Mouse (Mus musculus): ENCODE measurements around the gene Olfr643. TPM values are rescaled to one million over a fixed set of nuclear protein-coding genes. Genes with fewer than 3 reads are reported as not detected.

Gene Olfr643
- total RNA-seq (2021): not detected
- long read RNA-seq, experiment 1: 0 reads
- long read RNA-seq, experiment 2: 0 reads

DNA sequence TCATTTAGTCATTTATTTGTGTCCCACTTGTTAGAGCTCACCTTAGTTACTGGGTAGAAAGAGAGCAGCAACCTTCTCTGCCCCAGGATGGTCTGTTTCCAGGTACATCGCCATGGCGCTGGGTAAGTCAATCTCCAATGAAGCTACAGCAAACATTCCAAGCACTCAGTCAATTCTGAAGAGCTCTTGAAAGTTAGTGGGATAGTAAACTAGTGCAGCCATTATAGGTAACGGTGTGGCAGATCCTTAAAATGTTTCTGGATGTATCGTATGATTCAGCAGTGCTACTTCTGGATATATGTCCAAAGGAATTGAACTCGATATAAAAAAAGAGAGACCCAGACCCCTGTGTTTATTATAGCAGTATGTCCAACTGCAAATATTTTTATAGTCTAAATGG lies at the start of gene Olfr643:
Olfr643 (minus strand) TSS at position 101 of the 400 bp plus-strand sequence.
- DNase-seq: no peak
- intact Hi-C loops (cut with DNase I): no loop called here

DNA sequence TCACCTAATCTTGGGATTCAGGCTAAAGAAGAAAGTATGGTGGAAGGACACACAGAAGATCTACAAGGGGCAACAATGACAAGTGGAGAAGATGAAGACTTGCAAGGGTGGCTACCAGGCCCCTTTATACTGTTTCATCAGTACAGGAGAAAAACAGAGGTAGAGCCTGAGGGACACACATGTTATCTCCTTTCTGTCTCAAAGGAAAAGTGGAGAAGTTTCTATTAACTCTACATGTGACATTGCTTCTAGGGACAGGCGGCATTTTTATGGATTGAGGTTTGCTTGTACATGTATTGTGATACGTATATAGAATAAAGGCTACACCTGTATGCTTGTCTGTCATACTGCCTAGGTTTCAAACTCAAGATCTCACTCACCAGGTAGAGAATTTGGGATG lies 46.1 kb upstream of the Olfr643 start, which contains the start of gene Olfr648:
Olfr648 (minus strand) TSS at position 101 of the 400 bp plus-strand sequence.
- no peak for DNase-seq
- intact Hi-C loops (cut with DNase I): no loop called here

DNA sequence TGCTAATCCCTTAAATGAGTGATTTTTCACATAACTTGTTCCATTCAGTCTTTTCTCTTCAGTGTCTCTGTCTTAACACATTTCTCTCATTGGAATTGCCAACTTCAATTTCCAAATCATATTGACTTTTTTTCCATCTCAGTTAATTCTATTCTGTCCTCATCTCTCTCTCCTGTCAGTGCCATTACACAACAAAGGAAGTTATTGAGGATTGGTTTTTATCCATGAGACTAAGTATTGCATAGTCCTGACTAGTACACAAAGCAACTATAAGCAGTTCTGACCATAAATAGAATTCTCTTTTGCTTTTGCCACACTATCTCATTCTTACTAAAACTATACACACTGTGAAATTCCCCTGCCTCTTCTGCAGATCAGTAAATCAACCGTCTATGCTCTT lies 41.9 kb upstream of the Olfr643 start:
- DNase-seq: no peak
- intact Hi-C loops (cut with DNase I): no loop called here

DNA sequence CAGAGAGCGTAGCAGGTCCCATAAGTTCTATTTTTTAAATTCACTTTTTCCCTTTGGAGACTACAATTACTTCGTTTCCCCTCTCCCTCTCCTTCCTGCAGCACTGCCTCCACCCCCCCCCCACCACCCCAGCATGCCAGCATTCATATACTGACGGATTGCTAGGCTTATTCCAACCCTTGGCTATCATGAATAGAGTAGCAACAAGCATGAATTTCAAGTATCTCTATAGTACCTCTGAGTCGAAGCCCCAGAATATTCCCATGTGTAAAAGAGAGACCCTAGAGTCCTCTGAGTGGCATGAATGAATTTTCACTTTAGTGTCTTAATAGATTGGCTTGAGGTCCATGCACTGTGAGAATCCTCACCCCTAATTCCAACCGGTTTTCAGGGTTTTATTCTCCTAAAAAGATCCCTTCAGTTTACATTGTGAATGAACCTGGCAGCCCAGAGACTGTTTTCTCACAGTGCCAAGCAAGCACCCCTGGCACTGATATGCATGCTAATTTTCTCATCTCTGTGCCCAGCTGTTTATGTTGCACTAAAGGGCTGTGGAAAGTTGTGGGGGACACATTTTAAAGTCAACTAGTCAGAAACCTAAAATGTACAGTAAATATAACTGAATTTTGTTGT lies 41.3 kb upstream of the Olfr643 start:
- intact Hi-C loops (cut with DNase I): no loop called here
- no peak for DNase-seq

DNA sequence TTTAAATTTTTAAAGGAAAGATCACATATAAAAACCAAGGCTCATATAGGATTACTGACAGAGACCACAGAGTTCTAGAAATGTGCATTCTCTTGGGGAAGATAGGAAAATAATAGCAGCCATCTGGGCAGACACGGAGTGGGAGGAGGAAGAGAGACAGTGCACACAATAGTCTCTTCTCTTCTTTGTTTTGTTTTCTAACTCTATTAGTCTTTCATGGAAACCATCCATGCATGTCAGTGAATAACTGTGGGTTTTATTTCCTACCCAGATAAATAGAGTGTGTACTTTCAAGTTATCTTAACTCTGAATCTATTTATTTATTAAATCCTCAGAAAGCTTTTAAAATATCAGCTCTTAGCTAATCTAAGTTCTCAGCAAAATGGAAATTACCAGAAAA lies 37.9 kb upstream of the Olfr643 start:
- intact Hi-C loops (cut with DNase I): no loop called here
- DNase-seq: no peak

DNA sequence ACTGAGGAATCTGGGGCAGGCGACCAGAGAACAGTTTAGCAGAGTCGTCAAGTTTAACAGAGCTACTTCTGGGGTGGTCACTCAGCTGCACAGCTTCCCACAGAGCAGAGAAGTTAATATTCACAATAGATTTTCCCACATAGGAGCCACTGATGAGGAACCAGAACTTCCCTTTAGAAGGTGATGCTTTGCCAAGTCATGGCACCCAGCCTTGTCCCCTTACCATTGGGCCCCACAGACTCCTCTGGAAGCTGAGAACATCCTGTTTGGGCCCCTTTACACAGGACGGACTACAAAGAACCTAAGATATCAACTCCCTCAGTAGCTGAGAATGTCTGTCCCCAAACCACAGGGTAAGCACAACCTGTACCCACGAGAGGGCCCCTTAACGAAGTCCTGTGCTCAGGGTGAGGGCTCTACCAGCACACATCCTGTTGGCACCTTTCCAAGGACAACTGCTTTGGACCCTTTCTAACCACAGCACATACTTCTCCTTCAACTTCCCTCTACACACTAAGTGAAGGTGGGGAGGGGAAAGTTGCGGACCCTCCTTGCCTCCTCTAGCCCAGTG lies 32.5 kb upstream of the Olfr643 start:
- intact Hi-C loops (cut with DNase I): no loop called here
- no peak for DNase-seq

DNA sequence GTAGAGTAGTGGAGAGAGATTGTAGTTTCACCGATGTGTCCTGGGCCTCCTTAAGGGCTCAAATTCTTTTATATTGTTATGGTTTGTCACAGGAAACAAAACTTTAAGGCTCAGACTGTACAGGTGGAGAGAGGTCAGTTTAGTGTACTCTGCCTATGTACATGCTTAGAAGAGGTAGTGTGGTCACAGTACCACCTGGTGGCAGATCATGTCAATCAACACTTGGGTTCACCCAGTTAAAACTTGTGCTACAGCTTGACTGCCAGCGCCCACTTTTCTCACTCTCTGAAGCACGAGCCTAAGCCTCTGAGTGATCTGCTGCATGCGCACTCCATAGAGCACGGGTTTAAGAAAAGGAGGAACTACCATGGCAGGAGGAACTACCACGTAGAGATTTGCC lies 29.9 kb upstream of the Olfr643 start:
- no peak for DNase-seq
- intact Hi-C loops (cut with DNase I): no loop called here

DNA sequence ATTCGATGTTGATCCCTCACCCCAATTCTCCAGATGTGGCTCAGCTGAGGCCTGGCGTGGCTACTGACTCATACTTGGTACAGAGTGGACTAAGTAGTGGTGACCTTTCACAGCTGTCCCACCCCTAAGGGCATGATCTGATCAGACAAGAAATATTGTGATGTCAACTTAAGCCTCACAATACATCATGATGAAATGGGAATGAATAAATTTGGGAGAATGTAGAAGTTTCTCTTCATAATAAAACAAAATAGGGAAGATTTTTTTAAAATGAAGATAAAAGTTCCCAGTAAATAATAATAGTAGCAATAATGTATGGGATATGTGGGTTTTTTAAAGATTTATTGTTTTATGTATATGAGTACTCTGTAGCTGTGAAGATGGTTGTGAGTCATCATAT lies 13.3 kb upstream of the Olfr643 start, which contains the start of gene Ubqlnl:
Ubqlnl (minus strand) TSS at position 101 of the 400 bp plus-strand sequence.
- no peak for DNase-seq
- intact Hi-C loops (cut with DNase I): no loop called here

DNA sequence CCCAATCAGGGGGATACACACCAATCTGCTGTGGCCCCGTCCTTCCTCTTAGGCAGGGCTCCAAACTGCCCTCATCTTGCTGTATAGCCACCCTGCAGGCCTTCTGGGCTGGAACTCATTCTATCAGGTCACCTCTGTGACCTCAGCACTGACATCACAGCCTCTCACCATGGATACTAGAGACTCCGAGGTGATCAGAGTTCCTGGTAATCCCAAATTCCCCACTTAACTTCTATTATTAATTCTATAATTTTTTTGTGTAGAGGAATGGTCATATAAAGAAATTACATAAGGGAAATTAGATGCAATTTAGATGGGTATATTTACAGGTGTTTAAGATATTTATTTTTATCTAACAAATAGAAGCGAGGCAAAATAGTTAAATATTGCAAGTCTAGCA lies 6.0 kb upstream of the Olfr643 start, which contains the start of gene Ubqln3:
Ubqln3 (minus strand) TSS at position 101 of the 400 bp plus-strand sequence.
- intact Hi-C loops (cut with DNase I): no loop called here
- no peak for DNase-seq

DNA sequence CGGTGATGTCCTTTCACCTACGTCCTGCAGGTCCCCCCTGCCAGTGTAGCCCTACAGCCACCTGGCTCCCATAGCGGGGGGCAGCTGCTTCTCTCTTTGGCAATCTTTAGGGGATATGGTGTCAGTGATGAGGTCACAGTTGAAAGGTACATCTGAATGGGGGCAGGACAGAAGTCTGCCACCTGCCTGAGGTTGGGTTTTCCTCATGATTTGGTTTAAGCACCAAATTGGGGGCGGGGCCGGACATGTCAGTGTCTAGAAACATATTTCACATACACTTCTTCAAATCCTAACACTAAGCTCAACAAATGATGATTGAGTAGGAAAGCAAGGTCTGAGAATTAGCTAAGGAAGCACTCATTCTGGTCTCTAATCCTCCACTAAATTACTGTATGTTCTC lies 7.5 kb downstream of the Olfr643 start, which contains the start of gene Ubqln5:
Ubqln5 (minus strand) TSS at position 101 of the 400 bp plus-strand sequence.
- intact Hi-C loops (cut with DNase I): no loop called here
- DNase-seq: no peak

DNA sequence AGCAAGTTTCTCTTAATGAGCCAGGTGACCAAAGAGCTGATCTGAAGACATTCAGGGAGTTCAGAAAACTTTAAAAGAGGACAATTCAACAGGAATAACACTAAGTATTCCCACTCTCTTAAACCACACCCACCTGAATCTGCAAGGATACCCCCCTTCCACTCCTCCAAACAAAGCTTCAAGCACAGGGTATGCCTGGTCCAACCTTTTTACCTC lies 32.5 kb downstream of the Olfr643 start, which contains the start of gene Olfr646:
Olfr646 (plus strand) TSS at position 117 of the 216 bp plus-strand sequence.
- no peak for DNase-seq
- intact Hi-C loops (cut with DNase I): no loop called here

DNA sequence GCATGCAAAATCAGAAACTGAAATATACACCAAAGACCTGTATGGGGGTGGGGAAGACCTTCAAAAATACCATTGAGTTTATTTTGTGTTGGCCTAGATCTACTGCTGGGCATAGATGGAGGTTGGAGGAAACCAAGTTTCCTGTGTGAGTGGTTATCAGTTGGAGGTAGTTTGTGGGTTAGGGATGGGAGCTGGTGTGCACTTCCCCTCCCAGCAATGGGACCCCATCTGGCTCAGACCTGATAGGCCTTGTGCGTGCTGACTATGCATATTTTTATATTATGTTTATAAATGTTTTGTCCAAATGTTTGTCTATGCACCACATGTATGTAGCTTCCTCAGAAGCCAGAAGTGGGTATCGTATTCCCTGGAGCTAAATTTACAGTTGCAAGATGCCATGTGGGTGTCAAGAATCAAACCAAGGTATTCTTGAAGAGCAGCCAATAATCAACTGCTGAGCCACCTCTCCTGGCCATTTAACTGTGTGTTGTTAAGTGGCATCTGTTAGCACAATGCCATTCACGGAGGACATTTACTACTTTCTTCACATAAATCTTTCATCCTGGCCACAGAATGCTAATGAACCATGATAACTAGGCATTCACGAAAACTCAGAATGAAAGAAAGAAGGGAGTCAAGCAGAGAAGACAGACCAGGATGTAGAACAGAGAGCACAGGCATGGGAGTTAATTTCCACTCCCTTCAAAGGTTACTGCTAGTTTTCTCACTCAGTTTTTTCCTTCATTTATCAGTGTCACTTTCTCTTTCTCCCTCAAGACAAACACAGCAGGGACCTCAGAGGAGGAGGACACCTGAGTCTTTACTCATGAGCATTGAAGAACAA lies 33.1 kb downstream of the Olfr643 start:
- no peak for DNase-seq
- intact Hi-C loops (cut with DNase I): no loop called here

DNA sequence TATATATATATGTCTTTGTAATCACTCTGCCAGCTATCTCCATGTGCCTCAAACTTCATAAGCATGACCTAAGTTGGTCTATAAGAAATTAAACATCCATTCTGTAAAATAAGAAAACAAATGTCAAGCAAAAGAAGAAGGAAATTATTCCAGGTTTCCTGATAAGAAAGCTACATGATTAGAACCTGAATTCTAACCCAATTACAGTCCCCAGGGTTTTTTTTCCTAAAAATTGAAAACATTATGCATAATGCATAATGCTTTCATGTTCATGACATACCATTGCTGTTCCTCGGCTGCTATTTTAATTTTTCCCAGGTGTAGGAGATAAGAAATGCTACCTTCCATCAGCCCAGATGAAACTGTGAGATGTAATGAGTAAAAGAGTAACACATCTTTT lies 51.8 kb downstream of the Olfr643 start, which contains the start of gene Olfr645:
Olfr645 (minus strand) TSS at position 101 of the 400 bp plus-strand sequence.
- intact Hi-C loops (cut with DNase I): no loop called here
- no peak for DNase-seq

DNA sequence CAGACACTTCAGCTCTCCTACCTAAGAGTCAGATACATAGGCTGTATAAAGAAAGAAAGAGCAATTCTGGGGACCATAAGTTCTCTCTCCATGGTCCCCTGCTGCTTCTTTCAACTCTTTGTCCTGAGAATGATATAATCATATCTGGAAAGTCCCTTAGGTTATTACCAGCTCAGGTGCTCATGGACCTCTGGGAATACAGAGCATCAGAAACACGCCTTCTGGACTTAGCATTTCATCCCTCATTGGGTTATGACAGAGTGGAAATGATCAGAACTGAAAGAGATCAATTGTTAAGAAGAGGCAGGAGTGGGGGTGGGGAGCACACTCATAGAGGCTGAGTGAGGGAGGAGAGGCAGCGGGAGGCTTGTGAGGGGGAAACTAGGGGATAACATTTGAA lies 65.4 kb downstream of the Olfr643 start, which contains the start of gene Olfr644:
Olfr644 (minus strand) TSS at position 101 of the 400 bp plus-strand sequence.
- no peak for DNase-seq
- intact Hi-C loops (cut with DNase I): no loop called here

DNA sequence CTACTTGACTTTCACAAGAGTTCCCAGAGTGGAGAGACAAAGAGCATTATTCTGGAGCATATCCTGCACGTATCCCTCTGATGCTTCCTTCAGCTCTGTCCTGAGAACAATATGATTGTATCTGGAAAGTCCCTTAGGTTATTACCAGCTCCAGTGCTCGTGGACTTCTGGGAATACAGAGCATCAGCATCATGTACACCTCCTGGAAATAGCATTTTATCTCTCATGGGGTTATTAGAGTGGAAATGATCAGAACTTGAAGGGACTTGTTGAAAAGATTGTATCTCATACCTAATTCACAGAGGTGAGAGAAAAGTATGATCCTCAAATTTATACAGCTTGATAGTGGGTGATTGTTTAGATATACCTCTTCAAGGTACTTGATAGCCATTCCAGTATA lies 75.9 kb downstream of the Olfr643 start, which contains the start of gene 4930516K23Rik:
4930516K23Rik (minus strand) TSS at position 101 of the 400 bp plus-strand sequence.
- intact Hi-C loops (cut with DNase I): no loop called here
- DNase-seq: no peak

DNA sequence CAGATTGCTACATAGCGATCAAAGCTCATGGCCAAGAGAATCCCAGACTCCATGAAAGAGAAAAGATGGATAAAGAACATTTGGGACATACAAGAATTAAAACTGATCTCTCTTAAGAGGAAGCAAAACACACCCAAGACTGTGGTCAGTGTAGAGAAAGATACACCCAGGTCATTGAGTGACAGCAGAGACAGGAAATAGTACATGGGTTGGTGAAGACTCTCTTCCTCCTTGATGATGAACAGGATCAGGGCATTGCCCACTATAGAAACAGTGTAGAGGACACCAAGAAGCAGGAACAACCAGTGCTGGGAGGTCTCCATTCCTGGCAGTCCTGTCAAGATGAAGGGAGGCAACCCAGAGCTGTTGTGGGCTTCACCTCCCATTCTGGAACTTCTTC lies 78.0 kb downstream of the Olfr643 start:
- intact Hi-C loops (cut with DNase I): no loop called here
- no peak for DNase-seq

DNA sequence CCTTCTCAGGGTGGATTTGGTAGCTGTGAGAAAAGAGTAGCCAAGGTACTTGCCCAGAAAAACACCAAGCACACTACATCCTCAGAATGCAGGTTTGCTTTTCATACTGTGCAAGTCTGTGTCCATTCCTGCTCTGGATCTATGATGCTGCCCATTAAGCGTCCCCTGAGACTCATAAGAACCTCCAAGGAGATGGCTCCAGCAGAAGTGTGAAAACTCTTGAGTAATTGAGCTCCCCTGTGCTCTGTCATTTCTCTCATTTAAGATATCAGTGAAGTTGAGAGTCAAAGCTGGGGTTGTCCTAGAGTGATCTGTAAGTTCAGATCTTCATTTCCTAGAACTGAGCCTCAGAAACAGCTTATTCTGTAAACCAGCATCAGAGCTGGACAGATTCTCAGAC lies 84.6 kb downstream of the Olfr643 start, which contains the start of gene Olfr642:
Olfr642 (minus strand) TSS at position 101 of the 400 bp plus-strand sequence.
- no peak for DNase-seq
- intact Hi-C loops (cut with DNase I): no loop called here

DNA sequence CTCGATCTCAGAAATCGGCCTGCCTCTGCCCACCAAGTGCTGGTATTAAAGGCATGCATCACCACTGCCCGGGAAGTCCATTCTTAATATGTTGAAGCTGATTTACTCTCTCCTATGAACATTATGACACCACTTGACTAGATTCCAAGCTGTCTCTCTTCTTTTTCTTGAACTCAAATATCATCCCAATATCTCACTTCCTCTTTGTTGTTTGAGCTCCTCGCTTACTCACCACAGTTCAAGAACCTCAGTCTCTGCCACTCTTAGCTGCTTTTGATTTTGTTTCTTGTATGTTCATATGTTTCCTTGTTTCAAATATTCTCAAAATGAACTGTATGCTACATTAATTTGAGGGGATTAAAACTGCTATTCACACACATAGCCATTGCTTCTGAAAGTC lies 86.5 kb downstream of the Olfr643 start:
- no peak for DNase-seq
- intact Hi-C loops (cut with DNase I): no loop called here

DNA sequence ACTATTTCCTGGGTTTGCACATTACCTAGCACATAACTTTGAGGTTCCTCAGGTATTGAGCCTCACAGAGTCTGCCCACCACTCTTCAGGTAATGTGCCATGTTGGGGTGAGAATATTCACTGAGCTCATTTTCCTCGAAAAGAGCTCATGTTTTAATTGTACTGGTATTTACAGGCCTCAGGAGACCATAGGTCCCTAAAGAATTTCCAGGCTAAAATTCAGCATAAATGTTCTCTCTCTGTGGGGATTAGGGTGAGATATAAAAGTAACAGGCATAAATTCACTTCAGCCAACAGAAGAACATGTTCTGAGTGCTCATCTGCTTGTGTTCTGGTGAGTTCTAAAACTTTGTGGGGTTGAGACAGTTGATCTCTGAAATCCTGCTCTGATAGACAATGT lies 102.1 kb downstream of the Olfr643 start, which contains the start of gene Olfr641:
Olfr641 (plus strand) TSS at position 301 of the 400 bp plus-strand sequence.
- DNase-seq: no peak
- intact Hi-C loops (cut with DNase I): no loop called here

DNA sequence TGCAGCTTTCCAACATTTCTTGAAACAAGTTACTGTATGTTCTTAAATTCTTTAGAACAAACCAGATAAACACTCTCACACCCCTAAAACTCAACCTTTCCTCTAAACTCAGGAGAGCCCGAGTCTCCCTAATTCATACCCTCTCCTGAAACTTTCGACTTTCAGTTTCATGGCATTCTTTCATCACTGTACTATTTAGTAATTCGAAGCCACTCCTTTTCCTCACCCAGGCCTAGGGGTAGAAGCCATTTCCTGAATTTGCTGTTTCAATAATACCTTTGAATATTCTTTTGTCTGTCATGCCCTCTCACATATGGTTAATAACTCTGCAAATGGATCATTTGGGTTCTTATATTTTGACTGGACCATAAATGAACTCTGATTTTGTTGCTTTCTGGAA lies 110.2 kb downstream of the Olfr643 start:
- intact Hi-C loops (cut with DNase I): no loop called here
- DNase-seq: no peak

DNA sequence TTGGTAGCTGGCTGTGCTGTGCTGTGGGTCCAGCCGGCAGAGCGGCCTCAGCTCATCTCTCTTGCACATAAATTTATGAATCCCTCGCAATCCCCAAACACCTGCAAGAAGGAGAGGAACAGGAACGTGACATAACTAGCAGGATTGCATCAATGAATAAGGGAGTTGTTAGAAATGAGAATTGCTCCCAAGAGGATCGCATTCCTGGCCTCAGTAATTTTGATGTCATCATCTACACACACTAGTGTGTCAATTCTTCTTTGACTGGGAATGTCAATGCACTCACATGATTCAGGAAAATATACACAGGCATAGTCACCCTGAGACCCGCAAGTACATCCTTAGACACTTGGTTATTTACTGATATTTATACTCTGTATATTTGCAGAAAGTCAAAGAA lies 111.7 kb downstream of the Olfr643 start, which contains the start of gene Olfr640:
Olfr640 (minus strand) TSS at position 101 of the 400 bp plus-strand sequence.
- no peak for DNase-seq
- intact Hi-C loops (cut with DNase I): no loop called here

All from heart, postnatal 14 days (tissue).